Mouse (Mus musculus) heart, adult 8-10 months (tissue): ENCODE measurements around the gene Lasp1. TPM values are rescaled to one million over a fixed set of nuclear protein-coding genes. Genes with fewer than 3 reads are reported as not detected.
"Not testable (repeated sequence)": the region's sequence is repeated elsewhere in the genome, so short reads cannot be mapped to it uniquely, and the experiment has no call there.

Experiments
- DNase-seq: peaks from one replicate; pipeline ENCODE4 v3.0.0; 2022; ENCODE audit warnings: low spot score
- total RNA-seq, 4 experiments: library from RNA; stranded (reverse); gene quantifications; 2 replicates each; pipeline ENCODE4 v1.2.4; 2022

Gene Lasp1
- total RNA-seq, 4 experiments from 2014 or later: 20.1 to 32.0 (median 25.8) TPM

DNA sequence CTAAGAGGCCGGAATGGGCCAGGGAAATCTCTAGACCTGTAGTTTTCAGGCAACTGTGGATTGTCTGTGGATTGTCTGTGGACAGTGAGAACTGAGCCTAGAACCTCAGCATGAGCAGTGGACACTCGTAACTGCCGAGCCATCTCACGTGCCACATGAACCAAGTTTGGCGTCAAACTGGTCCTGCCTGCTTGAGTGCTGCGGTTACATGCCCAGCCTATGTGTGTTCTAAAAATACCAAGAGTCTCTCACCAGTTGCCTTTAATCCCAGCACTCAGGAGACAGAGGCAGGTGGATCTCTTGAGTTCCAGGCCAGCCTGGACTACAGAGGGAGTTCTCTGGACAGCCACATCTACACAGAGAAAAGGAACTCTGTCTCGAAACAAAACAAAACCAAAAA is 30.6 kb downstream of the Lasp1 start:
- DNase-seq: no peak

GRCm38 (mm10) chr11:97829913-97830476 is 31.2 kb downstream of the Lasp1 start:
- DNase-seq: no peak

GRCm38 (mm10) chr11:97830501-97830900 is 31.7 kb downstream of the Lasp1 start:
- DNase-seq: no peak

DNA sequence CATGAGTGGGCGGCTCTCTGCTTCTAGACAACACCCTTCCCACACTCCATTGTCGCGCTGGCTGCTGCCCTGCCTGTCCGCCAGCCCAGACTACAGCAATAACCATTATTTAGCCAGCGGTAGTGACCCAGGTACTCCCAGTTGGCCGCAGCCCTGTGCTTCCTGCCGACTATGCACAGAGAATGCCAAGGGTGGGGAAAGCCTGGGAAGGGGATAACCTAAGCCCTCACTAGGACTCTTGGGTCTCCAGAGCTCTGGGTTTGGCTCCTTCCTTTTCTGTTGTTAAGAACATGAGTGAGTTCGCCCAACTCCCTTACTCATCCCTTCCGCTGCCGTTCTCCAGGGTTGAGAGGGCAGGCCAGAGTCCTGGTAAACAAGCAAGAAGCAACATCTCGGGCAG is 33.2 kb downstream of the Lasp1 start:
- no peak for DNase-seq

DNA sequence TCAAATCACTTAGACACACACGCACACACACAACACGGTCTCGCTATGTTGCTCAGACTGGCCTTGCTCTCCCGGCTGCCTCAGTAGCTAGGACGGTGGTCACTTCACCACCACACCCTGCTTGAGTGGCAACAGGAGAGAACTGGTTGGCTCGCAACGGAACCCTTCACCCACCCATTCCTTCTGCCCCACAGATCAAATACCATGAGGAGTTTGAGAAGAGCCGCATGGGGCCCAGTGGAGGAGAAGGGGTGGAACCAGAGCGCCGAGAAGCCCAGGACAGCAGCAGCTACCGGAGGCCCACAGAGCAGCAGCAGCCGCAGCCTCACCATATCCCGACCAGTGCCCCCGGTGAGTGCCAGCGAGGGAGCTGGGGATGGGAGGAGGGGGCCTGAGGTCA is 34.6 kb downstream of the Lasp1 start:
- DNase-seq: no peak

DNA sequence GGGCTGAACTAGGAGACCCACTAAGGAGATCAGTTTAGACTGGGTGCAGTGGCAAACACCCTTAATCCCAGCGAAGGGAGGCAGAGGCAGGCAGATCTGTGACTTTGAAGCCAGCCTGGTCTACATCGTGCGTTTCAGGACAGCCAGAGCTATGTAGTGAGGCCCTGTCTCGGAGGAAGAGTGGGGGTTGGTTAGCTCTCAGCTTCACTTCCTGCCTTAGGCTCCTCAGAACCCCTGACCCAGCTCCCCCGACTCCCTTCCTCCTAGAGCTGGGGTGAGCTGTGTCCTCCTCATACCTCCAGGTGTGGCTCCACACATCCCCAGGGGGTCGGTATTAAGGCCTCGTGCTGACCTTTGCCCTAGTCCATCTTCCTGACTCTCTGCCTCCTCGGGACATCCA is 37.7 kb downstream of the Lasp1 start:
- no peak for DNase-seq

GRCm38 (mm10) chr11:97837051-97837450 is 38.3 kb downstream of the Lasp1 start:
- not testable (repeated sequence) for DNase-seq

DNA sequence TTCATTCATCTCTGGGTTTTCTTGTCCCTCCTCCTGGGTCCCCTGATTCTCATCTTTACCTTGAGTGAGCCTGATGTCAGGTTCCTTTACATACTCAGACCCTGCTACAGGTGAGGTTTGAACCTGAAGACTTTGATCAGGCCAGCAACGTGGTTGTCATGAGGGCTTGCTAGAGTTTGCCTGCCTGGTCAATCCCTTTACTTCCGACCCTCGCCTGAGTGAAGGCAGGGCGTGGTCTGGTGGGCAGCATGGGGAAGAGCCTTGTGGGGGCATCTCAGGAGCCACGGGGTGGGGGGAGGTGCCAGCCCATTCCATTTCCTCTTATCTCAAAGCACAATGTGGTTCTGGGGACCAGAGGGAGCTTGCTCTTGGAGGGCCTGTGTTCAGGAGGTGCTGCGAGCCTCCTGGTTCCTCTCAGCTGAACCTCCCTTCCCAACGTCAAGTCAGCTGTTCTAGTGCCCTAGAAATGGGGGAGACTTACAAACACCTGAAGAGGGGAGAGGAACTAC is 38.9 kb downstream of the Lasp1 start:
- no peak for DNase-seq

- DNase-seq: no peak
Observed at GRCm38 (mm10) chr11:97838779-97839440, 40.1 kb downstream of the Lasp1 start.

DNA sequence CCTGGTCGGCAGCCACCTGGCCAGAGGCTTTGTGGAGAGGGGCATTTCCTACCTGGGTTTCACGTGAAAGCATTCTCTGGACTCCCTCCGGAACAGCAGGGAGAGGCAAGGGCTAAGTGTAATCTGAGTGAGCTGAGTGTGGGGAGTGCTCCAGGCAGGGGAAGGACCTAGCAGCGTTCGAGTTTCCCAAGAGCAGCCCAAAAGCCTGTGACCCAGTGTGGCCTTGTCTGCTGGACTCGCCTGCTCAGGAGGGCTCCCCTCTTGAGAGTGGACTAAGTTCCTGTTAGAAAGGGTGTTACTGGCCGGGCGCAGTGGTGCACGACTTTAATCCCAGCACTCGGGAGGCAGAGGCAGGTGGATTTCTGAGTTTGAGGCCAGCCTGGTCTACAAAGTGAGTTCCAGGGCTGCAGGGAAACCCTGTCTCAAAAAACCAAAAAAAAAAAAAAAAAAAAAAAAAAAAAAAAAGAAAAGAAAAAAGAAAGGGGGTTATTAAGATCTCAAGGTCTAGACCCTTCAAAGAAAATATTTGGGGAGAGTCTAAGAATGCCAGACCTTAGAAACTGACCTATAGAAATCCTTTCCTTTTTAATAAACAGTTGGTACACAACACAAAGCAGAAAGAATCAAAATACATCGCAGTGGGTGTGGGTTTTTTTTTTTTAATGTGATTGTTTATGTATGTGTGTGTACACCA is 40.8 kb downstream of the Lasp1 start:
- DNase-seq: no peak

- no peak for DNase-seq
Observed at GRCm38 (mm10) chr11:97840135-97840490, 41.3 kb downstream of the Lasp1 start.

- DNase-seq: no peak
Observed at GRCm38 (mm10) chr11:97840539-97840954, 41.7 kb downstream of the Lasp1 start, which contains the start of gene B230217C12Rik. Gene B230217C12Rik, plus strand, starts transcription at chr11:97840780.

- DNase-seq: peak; percentile 85
Observed at GRCm38 (mm10) chr11:97840991-97841661, 42.3 kb downstream of the Lasp1 start.

GRCm38 (mm10) chr11:97842001-97842400 is 43.2 kb downstream of the Lasp1 start:
- DNase-seq: no peak

- no peak for DNase-seq
Observed at GRCm38 (mm10) chr11:97850367-97850766, 51.6 kb downstream of the Lasp1 start.

DNA sequence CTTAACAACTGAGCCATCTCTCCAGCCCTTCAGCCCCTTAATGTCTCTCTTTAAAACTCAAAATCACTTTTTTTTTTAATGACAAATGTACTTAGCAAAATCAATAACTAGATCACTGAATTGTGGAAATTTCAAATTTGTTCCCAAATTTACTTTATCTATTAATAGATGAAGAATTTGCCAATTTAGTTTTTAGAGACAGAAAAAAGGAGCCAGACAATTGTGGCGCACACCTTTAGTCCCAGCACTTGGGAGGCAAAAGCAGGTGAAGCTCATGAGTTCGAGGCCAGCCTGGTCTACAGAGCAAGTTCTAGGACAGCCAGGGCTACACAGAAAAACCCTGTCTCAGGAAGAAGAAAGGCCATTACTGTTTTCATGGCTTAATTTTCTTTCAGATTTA is 52.8 kb downstream of the Lasp1 start:
- DNase-seq: no peak

GRCm38 (mm10) chr11:97855473-97855872 is 56.7 kb downstream of the Lasp1 start:
- no peak for DNase-seq

- DNase-seq: no peak
Observed at GRCm38 (mm10) chr11:97862148-97862547, 63.3 kb downstream of the Lasp1 start.

GRCm38 (mm10) chr11:97865421-97865820 is 66.6 kb downstream of the Lasp1 start:
- no peak for DNase-seq

DNA sequence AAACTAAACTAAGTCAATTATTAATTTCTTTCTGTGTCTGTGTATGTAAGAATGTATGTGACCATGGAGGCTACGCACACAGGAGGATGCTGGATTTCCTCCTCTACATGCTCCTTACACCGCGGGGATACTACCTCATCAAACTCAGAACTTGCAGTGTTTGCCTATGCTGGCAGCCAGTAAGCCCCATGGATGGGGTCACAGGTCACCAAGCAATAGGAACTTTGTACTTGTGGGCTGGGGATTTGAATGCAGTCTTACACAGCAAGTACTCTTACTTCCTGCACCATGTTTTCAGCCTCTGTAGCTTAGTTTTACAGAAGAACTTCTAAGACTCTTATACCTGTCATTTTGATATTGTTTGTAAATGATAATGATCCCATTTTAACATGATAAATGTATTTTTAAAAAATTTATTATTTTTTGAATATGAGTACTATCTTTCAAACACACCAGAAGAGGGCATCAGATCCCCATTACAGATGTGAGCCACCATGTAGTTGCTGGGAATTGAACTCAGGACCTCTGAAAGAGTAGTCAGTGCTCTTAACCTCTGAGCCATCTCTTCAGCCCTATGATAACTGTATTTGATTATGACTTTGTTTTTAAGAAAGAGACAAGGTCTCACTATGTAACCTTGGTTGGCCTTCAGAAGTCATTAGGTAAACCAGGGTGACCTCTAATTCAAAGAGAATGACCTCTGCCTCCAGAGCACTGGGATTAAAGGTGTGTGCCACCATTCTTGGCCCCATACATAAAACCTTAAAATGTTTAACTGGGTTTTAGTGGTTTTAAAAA is 67.5 kb downstream of the Lasp1 start:
- DNase-seq: no peak

- DNase-seq: no peak
Observed at GRCm38 (mm10) chr11:97867591-97867990, 68.8 kb downstream of the Lasp1 start.
